Mouse (Mus musculus): ENCODE measurements at regions not wholly inside any gene's neighbourhood (a gene's known extent, or its start where the extent isn't known, plus 50 kb on each side); places are given as distances from the start of the nearest gene placed in this dataset.
"Not testable (repeated sequence)": the region's sequence is repeated elsewhere in the genome, so short reads cannot be mapped to it uniquely, and the experiment has no call there.

DNA sequence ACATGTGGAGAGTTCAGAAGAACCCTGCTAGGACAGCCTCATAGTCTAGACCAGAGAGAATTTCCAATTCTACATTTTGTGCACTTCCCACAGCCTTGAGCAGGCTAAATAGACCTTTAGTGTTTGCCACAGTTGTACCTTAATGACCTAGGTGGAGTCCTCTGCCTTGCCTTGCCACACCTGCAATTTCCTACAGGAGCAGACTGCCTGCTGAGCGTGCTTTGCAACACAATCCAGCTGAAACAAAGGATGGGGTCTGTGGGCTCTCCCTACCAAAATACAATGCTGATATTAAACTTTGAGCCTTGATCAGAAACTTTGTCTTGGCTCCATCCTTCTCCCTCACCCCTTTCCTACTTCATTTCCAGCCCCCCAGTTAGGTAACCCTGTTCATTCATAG is 326.0 kb upstream of the Snx7 start:
- no peak overlapping the region for H3K27ac ChIP-seq (ENCODE audit: low read depth, low read length)
- ATAC-seq (ENCODE audit: low read depth), result no peak
- H3K4me2 ChIP-seq (ENCODE audit: low read depth, low read length), result no peak overlapping the region
- H3K4me1 ChIP-seq (ENCODE audit: control insufficient read depth, insufficient read depth, low read length), result no peaks in the 10 kb centered on the region
- WGBS, result 36% methylated on average over 1 of the region's 1 CpGs
- H3K9me3 ChIP-seq (ENCODE audit: control insufficient read depth, low read length), result no peaks in the 10 kb centered on the region
- no peaks in the 10 kb centered on the region for H3K27me3 ChIP-seq (ENCODE audit: control insufficient read depth, insufficient read depth, low read length)
- H3K9ac ChIP-seq (replicated peaks; ENCODE audit: low read depth, low read length), result no peak overlapping the region
- no peaks in the 10 kb centered on the region for H3K36me3 ChIP-seq (ENCODE audit: control insufficient read depth, insufficient read depth, low read length)
- H3K4me3 ChIP-seq (ENCODE audit: low read depth, low read length), result no peak overlapping the region

DNA sequence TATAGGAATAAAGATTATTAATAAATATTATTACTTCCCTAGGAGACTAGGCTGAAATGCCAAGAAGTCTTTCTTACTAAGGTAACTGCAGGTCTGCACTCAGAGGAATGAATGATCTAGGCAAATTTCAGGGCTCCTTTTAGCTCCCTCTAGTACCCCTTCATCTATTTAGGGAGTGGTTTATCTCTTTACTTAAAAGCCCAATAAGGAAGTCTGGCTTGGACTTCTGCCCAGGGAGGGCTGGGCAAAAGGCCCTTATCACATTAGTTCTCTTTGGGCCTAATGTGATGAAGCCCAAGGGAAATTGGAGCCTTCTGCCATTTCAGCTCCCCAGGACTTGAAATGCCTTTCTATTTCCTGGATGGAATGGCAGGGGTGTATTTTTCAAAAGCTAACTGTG is 320.6 kb upstream of the Snx7 start:
- no peak overlapping the region for H3K9ac ChIP-seq (replicated peaks; ENCODE audit: low read depth, low read length)
- H3K4me2 ChIP-seq (ENCODE audit: low read depth, low read length), result no peak overlapping the region
- H3K4me1 ChIP-seq (ENCODE audit: control insufficient read depth, insufficient read depth, low read length), result no peaks in the 10 kb centered on the region
- no peaks in the 10 kb centered on the region for H3K36me3 ChIP-seq (ENCODE audit: control insufficient read depth, insufficient read depth, low read length)
- H3K4me3 ChIP-seq (ENCODE audit: low read depth, low read length), result no peak overlapping the region
- H3K27me3 ChIP-seq (ENCODE audit: control insufficient read depth, insufficient read depth, low read length), result no peaks in the 10 kb centered on the region
- ATAC-seq (ENCODE audit: low read depth), result no peak
- no peaks in the 10 kb centered on the region for H3K9me3 ChIP-seq (ENCODE audit: control insufficient read depth, low read length)
- H3K27ac ChIP-seq (ENCODE audit: low read depth, low read length), result no peak overlapping the region

DNA sequence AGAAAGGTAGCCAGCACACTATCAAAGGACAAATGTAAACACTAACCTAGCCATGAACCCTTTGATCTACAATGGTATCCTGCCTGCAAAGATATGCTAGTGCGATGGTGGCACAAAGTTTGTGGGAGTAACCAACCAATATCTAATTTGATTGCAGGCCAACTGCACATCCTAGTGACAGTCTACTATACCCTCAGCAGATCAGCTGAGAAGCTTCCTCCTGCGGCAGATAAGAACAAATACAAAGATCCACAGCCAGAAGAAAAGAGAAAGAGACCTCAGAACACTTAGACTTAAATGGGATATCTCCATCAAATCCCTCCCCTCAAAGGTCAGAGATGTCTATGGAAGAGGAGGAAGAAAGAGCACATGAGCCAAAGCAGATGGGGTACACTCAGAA is 308.7 kb upstream of the Snx7 start:
- no peak overlapping the region for H3K4me3 ChIP-seq (ENCODE audit: low read depth, low read length)
- no peaks in the 10 kb centered on the region for H3K9me3 ChIP-seq (ENCODE audit: control insufficient read depth, low read length)
- WGBS, result 93% methylated on average over 2 of the region's 2 CpGs
- no peak overlapping the region for H3K9ac ChIP-seq (replicated peaks; ENCODE audit: low read depth, low read length)
- H3K27ac ChIP-seq (ENCODE audit: low read depth, low read length), result no peak overlapping the region
- H3K27me3 ChIP-seq (ENCODE audit: control insufficient read depth, insufficient read depth, low read length), result no peaks in the 10 kb centered on the region
- no peak for ATAC-seq (ENCODE audit: low read depth)
- H3K4me2 ChIP-seq (ENCODE audit: low read depth, low read length), result no peak overlapping the region
- no peaks in the 10 kb centered on the region for H3K36me3 ChIP-seq (ENCODE audit: control insufficient read depth, insufficient read depth, low read length)
- no peaks in the 10 kb centered on the region for H3K4me1 ChIP-seq (ENCODE audit: control insufficient read depth, insufficient read depth, low read length)

DNA sequence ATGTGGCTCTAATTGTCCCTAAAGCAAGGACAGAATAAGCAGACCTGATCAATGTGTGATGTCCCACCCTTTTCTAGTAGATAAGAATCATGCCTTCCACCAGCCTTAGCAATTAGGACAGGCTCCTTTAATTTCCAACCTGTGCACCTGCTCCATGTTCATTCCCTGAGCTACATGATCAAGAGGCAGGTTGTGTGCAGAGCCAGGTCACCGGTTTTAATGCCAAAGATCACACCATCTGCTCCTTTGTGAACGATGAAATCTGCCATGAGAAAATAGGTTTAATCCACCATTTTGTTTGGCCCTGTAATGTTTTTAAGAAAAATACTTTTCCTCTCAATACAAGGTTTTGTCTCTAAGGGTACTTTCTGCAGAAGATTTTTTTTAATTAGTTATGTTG is 294.2 kb upstream of the Snx7 start:
- H3K9me3 ChIP-seq (ENCODE audit: control insufficient read depth, low read length), result no peaks in the 10 kb centered on the region
- H3K36me3 ChIP-seq (ENCODE audit: control insufficient read depth, insufficient read depth, low read length), result no peaks in the 10 kb centered on the region
- no peak overlapping the region for H3K27ac ChIP-seq (ENCODE audit: low read depth, low read length)
- H3K4me3 ChIP-seq (ENCODE audit: low read depth, low read length), result no peak overlapping the region
- no peaks in the 10 kb centered on the region for H3K27me3 ChIP-seq (ENCODE audit: control insufficient read depth, insufficient read depth, low read length)
- no peak overlapping the region for H3K4me2 ChIP-seq (ENCODE audit: low read depth, low read length)
- no peak for ATAC-seq (ENCODE audit: low read depth)
- H3K9ac ChIP-seq (replicated peaks; ENCODE audit: low read depth, low read length), result no peak overlapping the region
- no peaks in the 10 kb centered on the region for H3K4me1 ChIP-seq (ENCODE audit: control insufficient read depth, insufficient read depth, low read length)
- 80% methylated on average over 2 of the region's 2 CpGs for WGBS

DNA sequence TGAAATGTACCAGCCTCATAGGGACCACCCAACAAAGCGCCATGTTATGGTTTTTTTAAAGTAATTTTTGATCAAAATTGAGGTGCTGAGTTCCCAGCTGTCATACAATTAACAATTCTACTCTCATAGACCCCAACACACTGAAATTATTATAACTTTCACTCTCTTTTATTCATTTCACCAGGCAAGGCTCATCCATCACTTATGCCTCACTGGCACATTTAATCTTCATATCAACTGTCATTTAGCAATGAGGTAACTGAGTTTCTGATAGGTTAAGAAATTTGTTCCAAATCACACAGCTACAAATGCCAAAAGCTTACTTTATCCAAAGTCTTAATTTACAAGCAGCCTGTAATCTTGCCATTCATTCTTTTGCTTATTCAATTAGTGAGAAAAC is 276.1 kb upstream of the Snx7 start:
- ATAC-seq (ENCODE audit: low read depth), result no peak
- Histone ChIP-seq H3K4me1 (ENCODE audit: control insufficient read depth, insufficient read depth, low read length) (no peaks in the 10 kb centered on the region), H3K9me3 (ENCODE audit: control insufficient read depth, low read length) (no peaks in the 10 kb centered on the region), H3K4me2 (ENCODE audit: low read depth, low read length) (no peak overlapping the region), H3K36me3 (ENCODE audit: control insufficient read depth, insufficient read depth, low read length) (no peaks in the 10 kb centered on the region), H3K27me3 (ENCODE audit: control insufficient read depth, insufficient read depth, low read length) (no peaks in the 10 kb centered on the region), H3K27ac (ENCODE audit: low read depth, low read length) (no peak overlapping the region), H3K9ac (replicated peaks; ENCODE audit: low read depth, low read length) (no peak overlapping the region), H3K4me3 (ENCODE audit: low read depth, low read length) (no peak overlapping the region)
- 93% methylated on average over 1 of the region's 1 CpGs for WGBS

DNA sequence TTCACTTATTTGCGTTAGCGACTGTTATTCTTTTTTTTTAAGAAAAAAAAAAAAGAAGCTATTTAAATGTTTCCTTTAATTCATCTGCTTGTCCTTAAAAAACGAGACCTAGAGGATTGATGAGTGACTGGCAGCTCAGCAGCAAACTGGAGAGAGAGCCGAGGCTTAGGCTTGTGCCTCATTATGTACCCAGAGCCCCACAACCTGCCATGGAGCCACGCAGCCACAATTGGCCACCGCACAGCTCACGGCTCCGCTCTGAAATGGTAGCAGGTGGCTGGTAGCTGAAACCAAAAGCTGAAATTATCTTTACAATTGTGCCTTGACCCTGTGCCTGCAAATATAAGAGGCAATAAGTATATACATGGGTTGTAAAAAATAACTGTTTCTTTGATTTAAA is 273.0 kb upstream of the Snx7 start:
- no peak overlapping the region for H3K4me2 ChIP-seq (ENCODE audit: low read depth, low read length)
- no peak overlapping the region for H3K27ac ChIP-seq (ENCODE audit: low read depth, low read length)
- no peaks in the 10 kb centered on the region for H3K9me3 ChIP-seq (ENCODE audit: control insufficient read depth, low read length)
- no peak overlapping the region for H3K4me3 ChIP-seq (ENCODE audit: low read depth, low read length)
- no peaks in the 10 kb centered on the region for H3K27me3 ChIP-seq (ENCODE audit: control insufficient read depth, insufficient read depth, low read length)
- ATAC-seq (ENCODE audit: low read depth), result no peak
- H3K4me1 ChIP-seq (ENCODE audit: control insufficient read depth, insufficient read depth, low read length), result no peaks in the 10 kb centered on the region
- WGBS, result 73% methylated on average over 8 of the region's 8 CpGs
- H3K36me3 ChIP-seq (ENCODE audit: control insufficient read depth, insufficient read depth, low read length), result no peaks in the 10 kb centered on the region
- no peak overlapping the region for H3K9ac ChIP-seq (replicated peaks; ENCODE audit: low read depth, low read length)

DNA sequence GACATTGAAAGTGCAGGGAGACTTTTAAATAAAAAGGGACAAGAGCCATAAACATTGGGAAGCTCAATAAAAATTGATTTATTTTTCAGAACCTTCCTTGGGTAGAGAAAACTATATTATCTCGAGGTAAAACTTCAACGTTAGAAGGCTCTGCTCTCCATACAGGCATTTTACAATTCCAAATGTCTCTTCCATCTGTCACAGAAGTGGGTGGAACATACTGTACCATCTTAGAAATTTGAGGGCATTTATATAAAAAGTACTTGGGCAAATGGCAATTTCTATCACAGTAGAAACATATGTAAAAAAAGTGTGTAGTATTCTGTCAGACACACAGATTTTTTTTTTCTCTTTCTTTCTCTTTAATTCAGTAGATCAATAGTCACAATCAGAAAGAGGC is 271.4 kb upstream of the Snx7 start:
- WGBS, result 61% methylated on average over 2 of the region's 2 CpGs
- no peak overlapping the region for H3K4me3 ChIP-seq (ENCODE audit: low read depth, low read length)
- no peak overlapping the region for H3K27ac ChIP-seq (ENCODE audit: low read depth, low read length)
- no peak for ATAC-seq (ENCODE audit: low read depth)
- H3K9me3 ChIP-seq (ENCODE audit: control insufficient read depth, low read length), result no peaks in the 10 kb centered on the region
- no peaks in the 10 kb centered on the region for H3K27me3 ChIP-seq (ENCODE audit: control insufficient read depth, insufficient read depth, low read length)
- H3K36me3 ChIP-seq (ENCODE audit: control insufficient read depth, insufficient read depth, low read length), result no peaks in the 10 kb centered on the region
- no peak overlapping the region for H3K4me2 ChIP-seq (ENCODE audit: low read depth, low read length)
- H3K4me1 ChIP-seq (ENCODE audit: control insufficient read depth, insufficient read depth, low read length), result no peaks in the 10 kb centered on the region
- no peak overlapping the region for H3K9ac ChIP-seq (replicated peaks; ENCODE audit: low read depth, low read length)

DNA sequence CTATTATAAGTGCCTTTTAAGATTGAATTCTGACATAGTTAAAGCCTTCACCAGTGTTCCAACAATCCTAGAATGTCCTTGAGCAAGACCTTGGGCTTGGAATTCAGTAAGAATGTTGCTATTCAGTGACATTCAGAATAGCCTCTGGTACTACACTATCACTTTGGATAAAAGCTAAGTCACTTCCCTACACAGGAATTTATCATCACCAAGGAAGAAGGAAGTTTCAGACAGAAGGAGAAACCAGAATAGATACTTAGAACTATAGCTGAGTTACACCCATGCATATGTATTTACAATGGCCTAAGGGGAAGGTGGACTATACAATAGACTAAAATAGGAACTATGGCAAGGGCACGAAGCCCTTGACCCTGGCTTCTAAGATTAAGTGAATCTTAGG is 259.6 kb upstream of the Snx7 start:
- H3K4me1 ChIP-seq (ENCODE audit: control insufficient read depth, insufficient read depth, low read length); H3K36me3 ChIP-seq (ENCODE audit: control insufficient read depth, insufficient read depth, low read length); ATAC-seq (ENCODE audit: low read depth); H3K4me2 ChIP-seq (ENCODE audit: low read depth, low read length); H3K9ac ChIP-seq (replicated peaks; ENCODE audit: low read depth, low read length); H3K4me3 ChIP-seq (ENCODE audit: low read depth, low read length); H3K9me3 ChIP-seq (ENCODE audit: control insufficient read depth, low read length); H3K27me3 ChIP-seq (ENCODE audit: control insufficient read depth, insufficient read depth, low read length); H3K27ac ChIP-seq (ENCODE audit: low read depth, low read length): not testable (repeated sequence)
- WGBS, result 92% methylated on average over 1 of the region's 1 CpGs

DNA sequence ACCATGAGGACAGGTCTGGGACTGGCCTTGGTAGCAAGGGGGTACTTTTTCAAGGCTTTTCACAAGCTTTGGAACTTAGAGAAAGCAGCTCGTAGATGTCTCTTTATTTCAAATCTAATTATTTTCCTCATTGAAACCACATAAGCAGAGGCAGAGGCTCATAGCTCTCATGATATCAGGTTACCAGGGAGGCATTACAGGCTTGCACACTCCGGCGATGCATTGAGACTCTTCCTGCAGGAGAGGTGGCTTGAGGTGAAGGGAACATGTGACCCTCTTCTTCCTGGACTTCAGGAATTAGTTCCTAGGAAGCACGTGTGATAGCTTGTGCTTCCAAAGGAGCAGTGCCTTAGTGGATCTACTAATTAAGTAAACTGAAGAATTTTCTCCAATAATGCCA is 233.9 kb upstream of the Snx7 start:
- H3K36me3 ChIP-seq (ENCODE audit: control insufficient read depth, insufficient read depth, low read length), result no peaks in the 10 kb centered on the region
- no peak overlapping the region for H3K27ac ChIP-seq (ENCODE audit: low read depth, low read length)
- ATAC-seq (ENCODE audit: low read depth), result no peak

DNA sequence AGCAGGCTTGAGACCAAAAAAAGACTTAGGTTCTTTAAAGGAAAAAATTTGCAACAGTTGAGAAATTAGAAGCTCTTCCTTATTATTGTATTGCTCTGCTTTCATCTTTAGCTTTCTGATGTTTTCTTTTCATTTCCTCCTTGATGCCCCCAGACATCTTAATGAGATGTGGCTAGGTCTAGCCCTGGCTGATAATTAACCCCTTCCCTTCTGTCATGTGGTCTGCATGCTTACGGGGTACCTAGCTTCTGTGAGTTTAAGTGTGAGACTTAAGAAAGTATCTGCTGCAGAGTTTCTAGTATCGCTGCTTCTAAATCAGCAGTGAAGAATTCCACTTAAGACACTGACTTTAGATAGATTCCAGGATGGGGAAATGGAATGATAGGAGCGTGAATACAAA is 215.8 kb upstream of the Snx7 start:
- Histone ChIP-seq H3K4me2 (ENCODE audit: low read depth, low read length) (no peak overlapping the region), H3K27ac (ENCODE audit: low read depth, low read length) (no peak overlapping the region), H3K36me3 (ENCODE audit: control insufficient read depth, insufficient read depth, low read length) (no peaks in the 10 kb centered on the region), H3K4me3 (ENCODE audit: low read depth, low read length) (no peak overlapping the region), H3K9ac (replicated peaks; ENCODE audit: low read depth, low read length) (no peak overlapping the region), H3K27me3 (ENCODE audit: control insufficient read depth, insufficient read depth, low read length) (no peaks in the 10 kb centered on the region), H3K9me3 (ENCODE audit: control insufficient read depth, low read length) (no peaks in the 10 kb centered on the region), H3K4me1 (ENCODE audit: control insufficient read depth, insufficient read depth, low read length) (no peaks in the 10 kb centered on the region)
- no peak for ATAC-seq (ENCODE audit: low read depth)
- WGBS, result 91% methylated on average over 3 of the region's 3 CpGs

More for the DNA sequence above, 233.9 kb upstream of the Snx7 start:
- 79% methylated on average over 4 of the region's 4 CpGs for WGBS
- Histone ChIP-seq H3K9ac (replicated peaks; ENCODE audit: low read depth, low read length) (no peak overlapping the region), H3K4me2 (ENCODE audit: low read depth, low read length) (no peak overlapping the region), H3K4me3 (ENCODE audit: low read depth, low read length) (no peak overlapping the region), H3K4me1 (ENCODE audit: control insufficient read depth, insufficient read depth, low read length) (no peaks in the 10 kb centered on the region), H3K9me3 (ENCODE audit: control insufficient read depth, low read length) (no peaks in the 10 kb centered on the region), H3K27me3 (ENCODE audit: control insufficient read depth, insufficient read depth, low read length) (no peaks in the 10 kb centered on the region)
